Mouse (Mus musculus) stomach, postnatal 0 days (tissue): ENCODE measurements around the gene Prpsap1. TPM values are rescaled to one million over a fixed set of nuclear protein-coding genes. Genes with fewer than 3 reads are reported as not detected.

Experiments
- ATAC-seq: fragments of 200-750 bp; cut with Nextera tagmentation; 2 replicates; pipeline ENCODE4 v1.8.0; 2017; ENCODE audit not compliant: low FRiP score, low TSS enrichment
- DNase-seq: peaks from one replicate; pipeline ENCODE4 v3.0.0-alpha.2; 2016; ENCODE audit warnings: low spot score
- H3K27ac ChIP-seq: fragments of 300-500 bp; sonication (generic); replicated peaks from 2 replicates; pipeline ENCODE4 v1.5.1; 2014; ENCODE audit warnings: mild to moderate bottlenecking, control low read depth
- H3K27me3 ChIP-seq: fragments of 300-500 bp; sonication (generic); 2 replicates; pipeline ENCODE4 v1.6.1; 2014; ENCODE audit warnings: low read length; ENCODE audit not compliant: control insufficient read depth, insufficient read depth
- H3K36me3 ChIP-seq: fragments of 300-500 bp; sonication (generic); 2 replicates; pipeline ENCODE4 v1.6.1; 2014; ENCODE audit warnings: low read length, mixed read lengths; ENCODE audit not compliant: control insufficient read depth, insufficient read depth
- H3K4me1 ChIP-seq: fragments of 300-500 bp; sonication (generic); replicated peaks from 2 replicates; pipeline ENCODE4 v1.6.1; 2014; ENCODE audit warnings: antibody characterized with exemption; ENCODE audit not compliant: control insufficient read depth, insufficient read depth
- H3K4me2 ChIP-seq: fragments of 300-500 bp; sonication (generic); replicated peaks from 2 replicates; pipeline ENCODE4 v1.6.1; 2014; ENCODE audit warnings: low read depth, mild to moderate bottlenecking, control low read depth, moderate library complexity
- H3K4me3 ChIP-seq: fragments of 300-500 bp; sonication (generic); 2 replicates; pipeline ENCODE4 v1.5.1; 2014; ENCODE audit warnings: low read depth, low read length, control low read depth
- H3K9ac ChIP-seq: fragments of 300-500 bp; sonication (generic); 2 replicates; pipeline ENCODE4 v1.6.1; 2014; ENCODE audit warnings: mild to moderate bottlenecking, low read length, control low read depth, mixed read lengths
- H3K9me3 ChIP-seq: fragments of 300-500 bp; sonication (generic); 2 replicates; pipeline ENCODE4 v1.6.1; 2016; ENCODE audit warnings: low read length; ENCODE audit not compliant: control insufficient read depth
- CTCF ChIP-seq: IDR thresholded peaks from 2 replicates; pipeline ENCODE4 v1.5.1; 2016; ENCODE audit warnings: antibody characterized with exemption, low read depth, mild to moderate bottlenecking, moderate library complexity
- EP300 ChIP-seq: optimal IDR thresholded peaks from 2 replicates; pipeline ENCODE3; 2016; ENCODE audit warnings: antibody characterized with exemption
- WGBS: fragments of 180-500 bp; shearing (Covaris S2); extraction: QIAGEN DNeasy Blood & Tissue Kit; methylation state at CpG from one replicate; pipeline ENCODE4 v1.1.7; 2014; 5-methylcytosine and 5-hydroxymethylcytosine counted together
- polyA plus RNA-seq: library from polyadenylated mRNA; unstranded; fragments of >200 nt; fragmentation: Nextera tagmentation; extraction: Ambion mirVana; gene quantifications from 2 replicates; pipeline ENCODE4 v1.2.1, GENCODE M21; 2015

Prpsap1 gene
- polyA plus RNA-seq, 1 experiment from 2014 or later = 94.0 TPM

- H3K9ac ChIP-seq = no peak overlapping the region
- H3K4me2 ChIP-seq = no peak overlapping the region
- peaks cover 12% of the 10 kb centered on the region for H3K4me1 ChIP-seq
- H3K4me3 ChIP-seq = no peak overlapping the region
- ATAC-seq (peak; percentile 30; the same call in 1 of the 2 replicates), DNase-seq (peak; percentile 64)
- H3K9me3 ChIP-seq = no peaks in the 10 kb centered on the region
- no peaks in the 10 kb centered on the region for H3K36me3 ChIP-seq
- no peak overlapping the region for H3K27ac ChIP-seq
- H3K27me3 ChIP-seq = no peaks in the 10 kb centered on the region
- TF ChIP-seq EP300 (no peak), CTCF (no peak)
- 59% methylated on average over 3 of the region's 3 CpGs for WGBS
Observed at GRCm38 (mm10) chr11:116521143-116521542, 27.1 kb upstream of the Prpsap1 start.

GRCm38 (mm10) chr11:116518482-116518881 is 24.5 kb upstream of the Prpsap1 start:
- peak; percentile 41 for DNase-seq
- 25% methylated on average over 8 of the region's 8 CpGs for WGBS
- no peaks in the 10 kb centered on the region for H3K9me3 ChIP-seq
- no peak for TF ChIP-seq EP300
- no peak for TF ChIP-seq CTCF
- H3K9ac ChIP-seq = no peak overlapping the region
- ATAC-seq = peak; percentile 56
- peak overlapping the region; percentile 67; the same call in 1 of the 2 replicates for H3K27ac ChIP-seq
- H3K4me1 ChIP-seq = peaks cover 7% of the 10 kb centered on the region
- H3K4me2 ChIP-seq = no peak overlapping the region
- H3K27me3 ChIP-seq = no peaks in the 10 kb centered on the region
- no peak overlapping the region for H3K4me3 ChIP-seq
- H3K36me3 ChIP-seq = no peaks in the 10 kb centered on the region

GRCm38 (mm10) chr11:116515330-116516020 is 21.5 kb upstream of the Prpsap1 start:
- WGBS = 38% methylated on average over 24 of the region's 24 CpGs
- no peaks in the 10 kb centered on the region for H3K36me3 ChIP-seq
- no peak overlapping the region for H3K4me2 ChIP-seq
- H3K9me3 ChIP-seq = no peaks in the 10 kb centered on the region
- TF ChIP-seq EP300 (no peak), CTCF (peak; percentile 36; the same call in 1 of the 2 replicates)
- no peak overlapping the region for H3K4me3 ChIP-seq
- H3K9ac ChIP-seq = no peak overlapping the region
- H3K4me1 ChIP-seq = no peaks in the 10 kb centered on the region
- H3K27ac ChIP-seq = no peak overlapping the region
- H3K27me3 ChIP-seq = no peaks in the 10 kb centered on the region
- ATAC-seq (no peak), DNase-seq (peak; percentile 59)

GRCm38 (mm10) chr11:116513531-116514038 is 19.6 kb upstream of the Prpsap1 start:
- H3K9ac ChIP-seq = no peak overlapping the region
- H3K4me3 ChIP-seq = no peak overlapping the region
- DNase-seq (no peak), ATAC-seq (no peak)
- H3K27ac ChIP-seq = no peak overlapping the region
- no peak overlapping the region for H3K4me2 ChIP-seq
- TF ChIP-seq EP300 (no peak), CTCF (no peak)
- 60% methylated on average over 4 of the region's 4 CpGs for WGBS
- H3K27me3 ChIP-seq = no peaks in the 10 kb centered on the region
- no peaks in the 10 kb centered on the region for H3K9me3 ChIP-seq
- no peaks in the 10 kb centered on the region for H3K4me1 ChIP-seq
- H3K36me3 ChIP-seq = no peaks in the 10 kb centered on the region

- Histone ChIP-seq H3K27me3 (no peaks in the 10 kb centered on the region), H3K27ac (no peak overlapping the region), H3K9ac (no peak overlapping the region), H3K9me3 (no peaks in the 10 kb centered on the region), H3K36me3 (no peaks in the 10 kb centered on the region), H3K4me2 (no peak overlapping the region), H3K4me3 (no peak overlapping the region), H3K4me1 (no peaks in the 10 kb centered on the region)
- ATAC-seq = no peak
- TF ChIP-seq CTCF (no peak), EP300 (no peak)
- DNase-seq = no peak
- 79% methylated on average over 6 of the region's 6 CpGs for WGBS
Observed at GRCm38 (mm10) chr11:116512987-116513386, 19.0 kb upstream of the Prpsap1 start.

- H3K4me2 ChIP-seq = no peak overlapping the region
- H3K9ac ChIP-seq = no peak overlapping the region
- WGBS = 95% methylated on average over 7 of the region's 7 CpGs
- ATAC-seq (no peak), DNase-seq (no peak)
- no peak overlapping the region for H3K27ac ChIP-seq
- no peaks in the 10 kb centered on the region for H3K4me1 ChIP-seq
- no peaks in the 10 kb centered on the region for H3K9me3 ChIP-seq
- H3K36me3 ChIP-seq = no peaks in the 10 kb centered on the region
- no peak overlapping the region for H3K4me3 ChIP-seq
- H3K27me3 ChIP-seq = no peaks in the 10 kb centered on the region
- no peak for TF ChIP-seq EP300
Observed at GRCm38 (mm10) chr11:116512154-116512553, 18.2 kb upstream of the Prpsap1 start.
